Mouse (Mus musculus) heart, embryonic 11.5 days (tissue): Measurements from ENCODE around the gene Agpat3. TPM values are rescaled to one million over a fixed set of nuclear protein-coding genes. Genes with fewer than 3 reads are reported as not detected.

ENCODE experiments used
- ATAC-seq: fragments of 200-750 bp; cut with Nextera tagmentation; replicated peaks from 2 replicates; pipeline ENCODE4 v1.8.0; 2017; ENCODE audit warnings: moderate library complexity; ENCODE audit not compliant: insufficient number of reproducible peaks, low FRiP score, low TSS enrichment
- H3K27ac ChIP-seq: fragments of 300-500 bp; sonication (generic); 2 replicates; pipeline ENCODE4 v1.5.1; 2014; ENCODE audit warnings: mild to moderate bottlenecking, low read depth, low read length
- H3K27me3 ChIP-seq: fragments of 300-500 bp; sonication (generic); 2 replicates; pipeline ENCODE4 v1.6.1; 2014; ENCODE audit warnings: mild to moderate bottlenecking, low read length, mixed read lengths; ENCODE audit not compliant: control insufficient read depth, insufficient read depth
- H3K36me3 ChIP-seq: fragments of 300-500 bp; sonication (generic); 2 replicates; pipeline ENCODE4 v1.6.1; 2014; ENCODE audit warnings: mild to moderate bottlenecking, low read length, moderate library complexity, mixed read lengths; ENCODE audit not compliant: control insufficient read depth, insufficient read depth
- H3K4me1 ChIP-seq: fragments of 300-500 bp; sonication (generic); 2 replicates; pipeline ENCODE4 v1.6.1; 2014; ENCODE audit warnings: low read length; ENCODE audit not compliant: control insufficient read depth, insufficient read depth
- H3K4me2 ChIP-seq: fragments of 300-500 bp; sonication (generic); 2 replicates; pipeline ENCODE4 v1.6.1; 2014; ENCODE audit warnings: mild to moderate bottlenecking, moderate library complexity
- H3K4me3 ChIP-seq: fragments of 300-500 bp; sonication (generic); 2 replicates; pipeline ENCODE4 v1.5.1; 2014; ENCODE audit warnings: low read depth, low read length
- H3K9ac ChIP-seq: fragments of 300-500 bp; sonication (generic); 2 replicates; pipeline ENCODE4 v1.6.1; 2014; ENCODE audit warnings: mild to moderate bottlenecking, low read depth, low read length, moderate library complexity
- H3K9me3 ChIP-seq: fragments of 300-500 bp; sonication (generic); replicated peaks from 2 replicates; pipeline ENCODE4 v1.6.1; 2016; ENCODE audit warnings: low read length; ENCODE audit not compliant: control insufficient read depth
- WGBS: fragments of 180-500 bp; shearing (Covaris S2); extraction: QIAGEN DNeasy Blood & Tissue Kit; methylation state at CpG from one replicate; pipeline ENCODE4 v1.1.7; 2014; ENCODE audit not compliant: insufficient replicate concordance; 5-methylcytosine and 5-hydroxymethylcytosine counted together
- polyA plus RNA-seq: library from polyadenylated mRNA; unstranded; fragments of >200 nt; fragmentation: Nextera tagmentation; extraction: Ambion mirVana; gene quantifications from 2 replicates; pipeline ENCODE4 v1.2.1, GENCODE M21; 2014

The Agpat3 gene
- polyA plus RNA-seq, 1 experiment from 2014 or later, result 36.1 TPM

DNA sequence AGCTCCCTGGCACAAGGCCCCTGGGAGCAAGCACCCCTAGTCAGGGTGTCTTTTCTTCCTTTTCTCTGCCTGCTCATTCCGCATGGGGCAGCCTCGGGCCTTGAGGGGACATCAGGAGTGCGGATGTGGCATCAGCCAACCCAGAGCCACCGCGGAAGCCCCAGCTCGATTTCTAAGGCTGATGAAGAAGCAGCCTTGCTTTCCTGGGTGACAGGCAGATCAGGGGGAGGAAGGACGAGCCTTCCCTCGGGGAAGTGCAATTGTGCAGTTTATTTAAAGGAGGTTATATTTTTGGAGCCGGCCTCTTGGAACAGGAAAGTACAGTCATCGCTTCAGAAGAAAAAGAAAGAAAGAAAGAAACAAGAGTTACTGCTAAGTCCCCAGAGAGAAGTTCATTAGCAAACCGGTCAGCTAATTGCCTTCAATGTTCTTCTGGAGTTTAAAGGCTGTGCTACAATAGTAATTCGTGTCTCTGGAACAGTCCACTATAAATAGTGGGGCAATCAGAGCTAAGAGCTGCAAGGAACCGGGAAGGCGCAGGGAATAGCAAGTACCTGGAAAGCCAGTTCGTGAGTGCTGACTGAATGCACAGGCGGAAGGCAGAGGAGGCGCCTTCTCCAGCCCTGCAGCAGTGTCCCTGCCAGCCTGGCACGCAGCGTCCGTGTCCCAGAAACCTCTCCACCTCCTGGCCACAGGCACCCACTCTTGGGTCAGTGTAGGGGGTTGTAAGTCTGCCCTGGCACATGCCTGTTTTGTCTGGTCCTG, 36.1 kb upstream of the Agpat3 start:
- no peaks in the 10 kb centered on the region for H3K36me3 ChIP-seq

DNA sequence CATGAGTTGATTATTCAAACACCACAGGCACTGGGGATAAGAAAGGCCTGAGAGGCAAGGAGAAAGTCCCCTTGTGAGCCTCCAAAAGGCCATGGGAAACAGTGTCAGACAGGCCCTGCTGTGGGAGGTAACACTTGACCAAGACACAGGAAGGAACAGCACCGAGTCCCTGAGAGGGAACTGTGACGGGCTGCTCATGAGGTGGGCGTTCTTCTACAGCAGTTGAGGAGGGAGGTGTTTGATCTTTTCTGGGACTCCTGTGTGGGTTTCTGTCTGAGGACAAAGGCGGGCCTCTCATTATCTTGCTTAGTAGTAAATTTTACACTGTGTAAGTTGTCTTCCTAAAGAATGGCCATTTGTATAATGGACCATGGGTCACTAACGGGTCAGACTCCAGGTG, 33.2 kb upstream of the Agpat3 start:
- 54% methylated on average over 5 of the region's 5 CpGs for WGBS
- no peaks in the 10 kb centered on the region for H3K9me3 ChIP-seq
- ATAC-seq, result no peak
- H3K9ac ChIP-seq, result no peak overlapping the region
- peaks cover 14% of the 10 kb centered on the region for H3K27me3 ChIP-seq
- H3K4me2 ChIP-seq, result no peak overlapping the region
- H3K36me3 ChIP-seq, result no peaks in the 10 kb centered on the region
- no peaks in the 10 kb centered on the region for H3K4me1 ChIP-seq
- H3K27ac ChIP-seq, result no peak overlapping the region
- no peak overlapping the region for H3K4me3 ChIP-seq

More for the DNA sequence above, 36.1 kb upstream of the Agpat3 start:
- Histone ChIP-seq H3K9ac (no peak overlapping the region), H3K9me3 (no peaks in the 10 kb centered on the region), H3K4me2 (no peak overlapping the region), H3K27me3 (peaks cover 33% of the 10 kb centered on the region), H3K4me1 (no peaks in the 10 kb centered on the region), H3K4me3 (no peak overlapping the region), H3K27ac (no peak overlapping the region)
- whole genome bisulfite sequencing, result 59% methylated on average over 20 of the region's 20 CpGs
- no peak for ATAC-seq

DNA sequence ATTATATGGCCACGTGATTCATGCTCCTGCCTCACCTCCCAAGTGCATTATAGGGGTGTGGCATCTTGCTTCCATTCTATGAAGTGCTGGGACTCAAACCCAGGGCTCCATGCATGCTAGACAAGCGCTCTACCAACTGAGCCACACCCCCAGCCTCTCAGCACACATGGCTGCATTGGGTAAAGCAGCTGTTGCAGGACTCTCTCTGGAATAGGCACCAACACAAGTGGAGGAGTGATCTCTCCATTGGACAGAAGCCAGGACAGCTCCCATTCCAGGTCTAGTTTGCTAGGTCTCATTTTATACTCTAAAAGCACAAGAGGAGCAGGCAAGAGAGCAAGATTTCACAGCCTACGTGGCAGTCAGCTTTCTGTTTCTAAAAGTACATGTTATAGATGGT, 31.3 kb upstream of the Agpat3 start:
- Histone ChIP-seq H3K9ac (no peak overlapping the region), H3K36me3 (no peaks in the 10 kb centered on the region), H3K4me3 (no peak overlapping the region), H3K4me2 (no peak overlapping the region), H3K4me1 (no peaks in the 10 kb centered on the region), H3K9me3 (no peaks in the 10 kb centered on the region), H3K27ac (no peak overlapping the region), H3K27me3 (no peaks in the 10 kb centered on the region)
- no peak for ATAC-seq
- 73% methylated on average over 3 of the region's 3 CpGs for WGBS

DNA sequence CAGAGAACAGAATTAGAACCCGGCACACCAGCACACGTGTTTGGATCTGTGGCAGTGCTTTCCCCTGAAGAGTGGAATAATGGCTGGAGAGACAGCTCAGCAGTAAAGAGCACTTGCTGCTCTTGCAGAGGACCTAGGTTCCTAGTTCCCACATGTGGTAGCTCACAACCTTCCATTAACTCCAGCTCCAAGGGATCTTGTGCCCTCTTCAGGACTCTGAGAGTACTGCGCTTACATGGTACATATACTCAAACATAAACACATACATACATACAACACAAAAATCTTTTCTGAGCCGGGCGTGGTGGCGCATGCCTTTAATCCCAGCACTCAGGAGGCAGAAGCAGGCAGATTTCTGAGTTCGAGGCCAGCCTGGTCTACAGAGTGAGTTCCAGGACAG, 26.2 kb upstream of the Agpat3 start:
- 90% methylated on average over 7 of the region's 7 CpGs for whole genome bisulfite sequencing
- Histone ChIP-seq H3K4me1 (no peaks in the 10 kb centered on the region), H3K9me3 (no peaks in the 10 kb centered on the region), H3K27ac (no peak overlapping the region), H3K36me3 (no peaks in the 10 kb centered on the region), H3K27me3 (peaks cover 4% of the 10 kb centered on the region; the same call in 1 of the 2 replicates), H3K4me2 (no peak overlapping the region), H3K4me3 (no peak overlapping the region), H3K9ac (no peak overlapping the region)
- no peak for ATAC-seq

DNA sequence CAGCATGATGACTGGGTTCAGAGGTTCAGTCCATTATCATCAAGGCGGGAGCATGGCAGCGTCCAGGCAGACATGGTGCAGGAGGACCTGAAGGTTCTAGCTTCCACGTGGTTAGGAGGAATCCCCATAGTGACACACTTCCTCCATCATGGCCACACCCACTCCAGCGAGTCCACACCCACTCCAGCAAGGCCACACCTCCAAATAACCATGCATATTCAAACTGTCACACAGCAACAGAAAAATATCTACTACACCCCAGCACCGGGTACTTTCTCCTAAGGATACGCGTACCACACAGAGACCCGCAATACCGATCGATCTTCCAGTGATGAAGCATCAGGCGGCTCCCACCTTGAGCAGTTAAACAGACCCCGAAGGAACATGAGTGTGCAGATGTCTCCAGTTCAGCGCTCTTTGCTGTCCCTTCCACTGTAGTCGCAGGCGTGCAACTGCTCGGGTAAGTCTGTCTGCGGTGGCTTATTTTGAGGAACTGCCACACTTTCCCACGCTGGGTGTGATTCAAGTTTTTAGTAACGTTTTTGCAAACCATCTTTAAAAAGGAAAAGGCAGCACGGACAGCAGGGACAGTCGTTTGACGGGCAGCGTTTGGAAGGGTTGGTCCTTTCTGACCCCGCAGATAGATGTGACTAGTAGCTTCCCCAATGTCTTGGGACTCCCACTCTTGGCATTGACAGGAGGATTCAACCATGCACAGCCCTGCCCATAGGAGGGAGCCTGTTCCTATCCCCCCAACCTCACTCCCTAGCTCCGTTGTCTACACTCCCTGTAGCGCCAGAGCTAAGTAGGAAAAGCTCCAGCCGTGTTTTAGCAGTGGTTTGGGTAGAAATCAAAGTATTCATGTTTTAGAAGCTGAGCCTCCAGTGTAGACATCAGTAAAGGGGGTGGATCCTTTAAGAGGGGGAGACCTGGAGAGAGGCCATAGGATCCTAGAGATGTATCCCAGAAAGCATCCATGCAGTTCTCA, 20.7 kb upstream of the Agpat3 start:
- Histone ChIP-seq H3K27me3 (peaks cover 4% of the 10 kb centered on the region), H3K27ac (no peak overlapping the region), H3K9me3 (no peaks in the 10 kb centered on the region), H3K36me3 (no peaks in the 10 kb centered on the region), H3K9ac (no peak overlapping the region), H3K4me1 (no peaks in the 10 kb centered on the region), H3K4me3 (no peak overlapping the region), H3K4me2 (peak overlapping the region; percentile 31; the same call in 1 of the 2 replicates)
- no peak for ATAC-seq
- 67% methylated on average over 27 of the region's 27 CpGs for WGBS

DNA sequence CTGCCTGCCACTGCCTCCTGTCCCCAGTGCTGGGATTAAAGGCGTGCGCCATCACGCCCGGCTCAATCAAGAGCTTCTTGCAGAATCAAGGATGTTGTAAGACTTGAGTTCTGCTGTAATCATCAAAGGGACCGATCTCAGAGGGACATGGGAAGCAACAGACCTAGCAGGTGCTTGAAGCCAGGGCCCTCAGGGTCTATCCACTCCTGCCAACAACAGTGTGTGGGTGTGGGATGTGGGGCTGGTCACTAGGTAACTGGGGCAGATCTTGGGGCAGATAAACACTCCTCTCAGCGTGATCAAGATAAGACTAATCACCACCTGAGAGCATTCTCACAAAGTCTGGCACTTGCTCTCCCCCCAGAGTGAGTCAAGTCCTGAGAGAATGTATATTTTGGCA, 19.5 kb upstream of the Agpat3 start:
- H3K9me3 ChIP-seq, result no peaks in the 10 kb centered on the region
- no peak overlapping the region for H3K4me3 ChIP-seq
- H3K36me3 ChIP-seq, result no peaks in the 10 kb centered on the region
- H3K9ac ChIP-seq, result no peak overlapping the region
- peaks cover 4% of the 10 kb centered on the region for H3K27me3 ChIP-seq
- no peak overlapping the region for H3K4me2 ChIP-seq
- peaks cover 7% of the 10 kb centered on the region for H3K4me1 ChIP-seq
- no peak for ATAC-seq
- 79% methylated on average over 6 of the region's 6 CpGs for WGBS
- no peak overlapping the region for H3K27ac ChIP-seq

DNA sequence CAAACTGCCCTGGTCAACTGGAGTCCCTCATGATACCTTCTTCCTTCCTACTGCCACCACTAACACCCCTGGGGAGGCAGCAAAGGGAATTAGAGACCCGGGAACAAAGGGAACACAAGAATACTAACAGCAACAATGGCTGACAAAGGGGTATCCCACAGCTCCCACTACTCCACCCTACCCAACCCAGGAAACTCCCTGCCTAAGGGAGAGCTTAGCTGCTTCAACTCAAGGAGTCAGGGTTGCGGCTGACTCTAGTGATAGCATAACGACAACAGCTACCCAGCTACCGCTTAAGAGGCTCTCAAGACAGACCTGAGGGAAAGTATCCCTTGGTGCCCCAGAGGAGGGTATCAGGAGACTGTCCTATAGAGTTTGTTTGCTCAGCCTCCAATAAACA, 15.3 kb upstream of the Agpat3 start:
- Histone ChIP-seq H3K9me3 (no peaks in the 10 kb centered on the region), H3K36me3 (no peaks in the 10 kb centered on the region), H3K4me2 (no peak overlapping the region), H3K27ac (no peak overlapping the region), H3K4me3 (no peak overlapping the region), H3K9ac (no peak overlapping the region), H3K27me3 (no peaks in the 10 kb centered on the region; the same call in 1 of the 2 replicates), H3K4me1 (peaks cover 15% of the 10 kb centered on the region)
- ATAC-seq, result no peak
- WGBS, result 27% methylated on average over 4 of the region's 4 CpGs

DNA sequence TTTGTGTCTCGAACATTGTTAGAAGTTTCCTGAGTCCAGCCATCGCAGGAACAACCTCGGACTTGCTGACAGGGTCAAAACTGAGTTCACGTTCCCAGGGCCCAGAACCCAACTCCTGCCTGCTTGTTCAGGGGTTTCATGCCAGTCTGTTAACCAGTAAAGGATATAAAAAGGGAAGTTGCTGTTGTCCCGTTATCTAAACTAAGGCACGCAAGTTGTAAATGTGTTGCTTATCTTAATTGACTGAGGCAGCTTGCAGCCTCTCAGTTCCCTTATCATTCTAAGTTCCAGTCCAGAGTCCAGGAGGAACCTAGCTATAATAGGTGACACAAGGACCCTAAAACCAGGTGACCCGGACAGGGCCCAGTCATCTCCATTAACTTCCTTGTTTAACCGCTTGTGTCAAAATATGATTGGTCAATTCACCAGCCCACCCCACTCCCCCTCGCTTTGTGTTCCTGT, 14.6 kb upstream of the Agpat3 start:
- Histone ChIP-seq H3K27me3 (no peaks in the 10 kb centered on the region; the same call in 1 of the 2 replicates), H3K4me3 (no peak overlapping the region), H3K27ac (peak overlapping the region; percentile 50), H3K36me3 (no peaks in the 10 kb centered on the region), H3K9ac (0 out of 2 replicates have a peak overlapping the region, but pooled peaks have one; percentile 22), H3K9me3 (no peaks in the 10 kb centered on the region), H3K4me1 (peaks cover 15% of the 10 kb centered on the region), H3K4me2 (peak overlapping the region; percentile 51)
- 0 out of 2 replicates have a peak, but pooled peaks have one; percentile 50 for ATAC-seq
- 21% methylated on average over 9 of the region's 9 CpGs for whole genome bisulfite sequencing
